Mouse (Mus musculus) ovary, postnatal 36 days (tissue): ENCODE measurements around the gene 9930111J21Rik2.
"Not testable (repeated sequence)": the region's sequence is repeated elsewhere in the genome, so short reads cannot be mapped to it uniquely, and the experiment has no call there.

Experiments
- DNase-seq: peaks from one replicate; pipeline ENCODE4 v3.0.0; 2022; ENCODE audit warnings: low spot score, mixed read lengths

Gene 9930111J21Rik2

GRCm38 (mm10) chr11:49077012-49077411, 26.0 kb upstream of the 9930111J21Rik2 start:
- no peak for DNase-seq

- DNase-seq, result not testable (repeated sequence)
Measured at GRCm38 (mm10) chr11:49076001-49076757, 25.1 kb upstream of the 9930111J21Rik2 start, which contains the start of gene Ifi47. Gene Ifi47 (plus strand): TSS chr11:49076587.

- DNase-seq, result no peak
Measured at GRCm38 (mm10) chr11:49068358-49068757, 17.3 kb upstream of the 9930111J21Rik2 start.

GRCm38 (mm10) chr11:49063713-49064469, 12.8 kb upstream of the 9930111J21Rik2 start, which contains the start of gene Tgtp2:
Gene Tgtp2 (minus strand): TSS chr11:49064206.
- not testable (repeated sequence) for DNase-seq

- not testable (repeated sequence) for DNase-seq
Measured at GRCm38 (mm10) chr11:49061865-49062264, 10.8 kb upstream of the 9930111J21Rik2 start.

- DNase-seq, result not testable (repeated sequence)
Measured at GRCm38 (mm10) chr11:49060061-49060460, 9.0 kb upstream of the 9930111J21Rik2 start.

- DNase-seq, result not testable (repeated sequence)
Measured at GRCm38 (mm10) chr11:49051894-49052293, 852 bp upstream of the 9930111J21Rik2 start.

GRCm38 (mm10) chr11:49050064-49050463, 978 bp downstream of the 9930111J21Rik2 start:
- DNase-seq, result not testable (repeated sequence)

- not testable (repeated sequence) for DNase-seq
Measured at GRCm38 (mm10) chr11:49012074-49012473, 39.0 kb downstream of the 9930111J21Rik2 start.

- DNase-seq, result not testable (repeated sequence)
Measured at GRCm38 (mm10) chr11:49006785-49007184, 44.3 kb downstream of the 9930111J21Rik2 start.

GRCm38 (mm10) chr11:49006317-49006716, 44.7 kb downstream of the 9930111J21Rik2 start:
- DNase-seq, result not testable (repeated sequence)

GRCm38 (mm10) chr11:49000411-49000810, 50.6 kb downstream of the 9930111J21Rik2 start:
- DNase-seq, result not testable (repeated sequence)

- DNase-seq, result not testable (repeated sequence)
Measured at GRCm38 (mm10) chr11:48994018-48994417, 57.0 kb downstream of the 9930111J21Rik2 start, which contains the start of gene Tgtp1. Gene Tgtp1 (minus strand): TSS chr11:48994172.

GRCm38 (mm10) chr11:48993296-48993695, 57.7 kb downstream of the 9930111J21Rik2 start:
- DNase-seq, result peak; percentile 8

GRCm38 (mm10) chr11:48991740-48992520, 59.1 kb downstream of the 9930111J21Rik2 start, which contains the start of gene Gm12185:
Gene Gm12185 (minus strand): TSS chr11:48992226.
- DNase-seq, result not testable (repeated sequence)

GRCm38 (mm10) chr11:48989981-48990380, 61.1 kb downstream of the 9930111J21Rik2 start:
- not testable (repeated sequence) for DNase-seq

GRCm38 (mm10) chr11:48988219-48988618, 62.8 kb downstream of the 9930111J21Rik2 start:
- DNase-seq, result not testable (repeated sequence)

GRCm38 (mm10) chr11:48982848-48983247, 68.2 kb downstream of the 9930111J21Rik2 start:
- not testable (repeated sequence) for DNase-seq

- DNase-seq, result not testable (repeated sequence)
Measured at GRCm38 (mm10) chr11:48980052-48980451, 71.0 kb downstream of the 9930111J21Rik2 start.

GRCm38 (mm10) chr11:48979251-48979650, 71.8 kb downstream of the 9930111J21Rik2 start, which contains the start of gene 9930111J21Rik1:
Gene 9930111J21Rik1 (minus strand): TSS chr11:48979398.
- not testable (repeated sequence) for DNase-seq

GRCm38 (mm10) chr11:48978240-48978939, 72.7 kb downstream of the 9930111J21Rik2 start, which contains the start of gene Olfr56:
Gene Olfr56 (plus strand): TSS chr11:48978889.
- not testable (repeated sequence) for DNase-seq
